Mouse (Mus musculus): ENCODE results near the gene Hist1h3g. TPM values are rescaled to one million over a fixed set of nuclear protein-coding genes. Genes with fewer than 3 reads are reported as not detected.

The Hist1h3g gene
- total and polyA plus RNA-seq, 3 experiments = 5.2 to 441 TPM; not detected in 1

GRCm38 (mm10) chr13:23506351-23506750, 28.9 kb upstream of the Hist1h3g start:
- Histone ChIP-seq H3K4me3 (ENCODE audit: control insufficient read depth in 1 of 2, insufficient read depth in 1 of 2, low read depth in 2 of 2, low read length in 2 of 2) (peak overlapping the region; percentile 57 to 66), H3K9me3 (replicated peaks; ENCODE audit: insufficient read depth, low read length) (no peaks in the 10 kb centered on the region), H3K36me3 (ENCODE audit: control insufficient read depth in 1 of 2, insufficient read depth in 2 of 2, low read length in 2 of 2) (peaks cover 0 to 10% of the 10 kb centered on the region in 2 experiments; a peak in 2 of 4 replicates), H3K27me3 (ENCODE audit: control insufficient read depth in 1 of 2, insufficient read depth in 2 of 2, low read length in 2 of 2) (no peaks in the 10 kb centered on the region), H3K27ac (ENCODE audit: control insufficient read depth, low read depth, low read length) (no peak overlapping the region), H3K9ac (ENCODE audit: control insufficient read depth, low read depth, low read length, poor library complexity, severe bottlenecking) (peak overlapping the region; percentile 64; the same call in 1 of the 2 replicates), H3K4me1 (ENCODE audit: control insufficient read depth in 1 of 2, insufficient read depth in 2 of 2, low read length in 2 of 2) (peaks cover 0 to 10% of the 10 kb centered on the region in 2 experiments; a peak in 1 of 4 replicates), H3K79me2 (ENCODE audit: control insufficient read depth, insufficient read depth, low read length, poor library complexity) (no peaks in the 10 kb centered on the region)
- TF ChIP-seq MAFK (IDR thresholded peaks at IDR 0.05; ENCODE audit: borderline replicate concordance, low read depth, low read length) (no peak), CHD1 (IDR thresholded peaks at IDR 0.05; ENCODE audit: low read depth, low read length) (no peak), CHD2 (IDR thresholded peaks at IDR 0.05; ENCODE audit: low read length) (no peak), POLR2A (IDR thresholded peaks at IDR 0.05; ENCODE audit: control insufficient read depth in 1 of 2, insufficient read depth in 1 of 2, low read depth in 1 of 2, low read length in 2 of 2, poor library complexity in 1 of 2) (no peak), TBP (IDR thresholded peaks at IDR 0.05; ENCODE audit: low read depth, low read length) (peak; percentile 100), HCFC1 (IDR thresholded peaks at IDR 0.05; ENCODE audit: low read depth, low read length) (no peak)
- peak; percentile 86 for DNase-seq (ENCODE audit: low read depth, low spot score)

- Histone ChIP-seq H3K4me3 (ENCODE audit: control insufficient read depth in 1 of 2, insufficient read depth in 1 of 2, low read depth in 2 of 2, low read length in 2 of 2) (peak overlapping the region; percentile 45 to 66), H3K36me3 (ENCODE audit: control insufficient read depth in 1 of 2, insufficient read depth in 2 of 2, low read length in 2 of 2) (peaks cover 0 to 10% of the 10 kb centered on the region in 2 experiments; a peak in 2 of 4 replicates), H3K9ac (ENCODE audit: control insufficient read depth, low read depth, low read length, poor library complexity, severe bottlenecking) (peak overlapping the region; percentile 52), H3K27ac (ENCODE audit: control insufficient read depth, low read depth, low read length) (no peak overlapping the region; the same call in 1 of the 2 replicates), H3K9me3 (replicated peaks; ENCODE audit: insufficient read depth, low read length) (no peaks in the 10 kb centered on the region), H3K4me1 (ENCODE audit: control insufficient read depth in 1 of 2, insufficient read depth in 2 of 2, low read length in 2 of 2) (peaks cover 0 to 10% of the 10 kb centered on the region in 2 experiments; a peak in 1 of 4 replicates), H3K27me3 (ENCODE audit: control insufficient read depth in 1 of 2, insufficient read depth in 2 of 2, low read length in 2 of 2) (no peaks in the 10 kb centered on the region), H3K79me2 (ENCODE audit: control insufficient read depth, insufficient read depth, low read length, poor library complexity) (no peaks in the 10 kb centered on the region)
- peak; percentile 93 for DNase-seq (ENCODE audit: low read depth, low spot score)
- TF ChIP-seq ZMIZ1 (IDR thresholded peaks at IDR 0.05; ENCODE audit: low read depth, low read length) (no peak), TAL1 (IDR thresholded peaks at IDR 0.05; ENCODE audit: low read length) (0 out of 2 replicates have a peak, but pooled peaks have one; percentile 5), KAT2A (conservative IDR thresholded peaks at IDR 0.05; ENCODE audit: low read depth, low read length) (no peak), TBP (IDR thresholded peaks at IDR 0.05; ENCODE audit: low read depth, low read length) (peak; percentile 98), MXI1 (IDR thresholded peaks at IDR 0.05; ENCODE audit: low read depth, low read length) (no peak), GATA1 (IDR thresholded peaks at IDR 0.05; ENCODE audit: low read depth, low read length) (peak; percentile 44; the same call in 1 of the 2 replicates), E2F4 (IDR thresholded peaks at IDR 0.05; ENCODE audit: borderline replicate concordance, low read depth, low read length) (no peak), NRF1 (IDR thresholded peaks at IDR 0.05; ENCODE audit: insufficient read depth, low read depth, low read length, poor library complexity, severe bottlenecking) (no peak)
Measured at GRCm38 (mm10) chr13:23506819-23507515, 28.3 kb upstream of the Hist1h3g start.

GRCm38 (mm10) chr13:23510127-23510526, 25.1 kb upstream of the Hist1h3g start:
- Histone ChIP-seq H3K9ac (ENCODE audit: control insufficient read depth, low read depth, low read length, poor library complexity, severe bottlenecking) (no peak overlapping the region), H3K27me3 (ENCODE audit: control insufficient read depth in 1 of 2, insufficient read depth in 2 of 2, low read length in 2 of 2) (no peaks in the 10 kb centered on the region), H3K27ac (ENCODE audit: control insufficient read depth, low read depth, low read length) (no peak overlapping the region), H3K4me3 (ENCODE audit: control insufficient read depth in 1 of 2, insufficient read depth in 1 of 2, low read depth in 2 of 2, low read length in 2 of 2) (no peak overlapping the region), H3K4me1 (ENCODE audit: control insufficient read depth in 1 of 2, insufficient read depth in 2 of 2, low read length in 2 of 2) (0 out of 4 replicates have a peak, but pooled peaks cover 0 to 2% of the 10 kb centered on the region in 2 experiments), H3K36me3 (ENCODE audit: control insufficient read depth in 1 of 2, insufficient read depth in 2 of 2, low read length in 2 of 2) (no peaks in the 10 kb centered on the region; a peak in 2 of 4 replicates), H3K79me2 (ENCODE audit: control insufficient read depth, insufficient read depth, low read length, poor library complexity) (no peaks in the 10 kb centered on the region), H3K9me3 (replicated peaks; ENCODE audit: insufficient read depth, low read length) (no peaks in the 10 kb centered on the region)
- TF ChIP-seq CTCF (IDR thresholded peaks at IDR 0.05 in 2 of 3, conservative IDR thresholded peaks at IDR 0.05 in 1 of 3; ENCODE audit: control insufficient read depth in 1 of 3, insufficient read depth in 1 of 3, low read depth in 2 of 3, low read length in 3 of 3, poor library complexity in 1 of 3, severe bottlenecking in 1 of 3) (no peak), NELFE (IDR thresholded peaks at IDR 0.05; ENCODE audit: low read depth, low read length) (no peak), EP300 (IDR thresholded peaks at IDR 0.05; ENCODE audit: low read depth in 1 of 2, low read length in 2 of 2) (no peak), TBP (IDR thresholded peaks at IDR 0.05; ENCODE audit: low read depth, low read length) (no peak)
- DNase-seq (ENCODE audit: low read depth, low spot score) = no peak

All from MEL (cell line).